Mouse (Mus musculus): ENCODE results near the gene Tmem110.

- TF ChIP-seq CTCF (IDR thresholded peaks at IDR 0.05; ENCODE audit: control insufficient read depth, insufficient read depth, insufficient read length), result no peak
- TF ChIP-seq USF1 (IDR thresholded peaks at IDR 0.05; ENCODE audit: low read depth), result no peak
- no peak for TF ChIP-seq MAX (IDR thresholded peaks at IDR 0.05)
- TF ChIP-seq FOSL1 (IDR thresholded peaks at IDR 0.05; ENCODE audit: insufficient read depth, low read length, poor library complexity, severe bottlenecking), result no peak
Observed at GRCm38 (mm10) chr14:30837416-30837996, 12.1 kb downstream of the Tmem110 start.

Data from C2C12 (cell line).